Mouse (Mus musculus): Measurements from ENCODE around the gene Ecsit.

Ecsit gene

GRCm38 (mm10) chr9:22050351-22050889 is 34.8 kb downstream of the Ecsit start:
- peak; percentile 88 to 93 for DNase-seq

- DNase-seq = peak; percentile 87 to 91
Measured at GRCm38 (mm10) chr9:22049721-22050270, 35.4 kb downstream of the Ecsit start.

GRCm38 (mm10) chr9:22049315-22049714 is 35.9 kb downstream of the Ecsit start:
- DNase-seq = peak; percentile 70 to 74

- DNase-seq = peak; percentile 49 to 53
Measured at GRCm38 (mm10) chr9:22047329-22047728, 37.9 kb downstream of the Ecsit start.

GRCm38 (mm10) chr9:22041832-22042231 is 43.4 kb downstream of the Ecsit start:
- no peak for DNase-seq

- no peak for DNase-seq
Measured at GRCm38 (mm10) chr9:22037826-22038225, 47.4 kb downstream of the Ecsit start.

- peak; percentile 69 to 80 for DNase-seq
Measured at GRCm38 (mm10) chr9:22035300-22036044, 49.8 kb downstream of the Ecsit start.

GRCm38 (mm10) chr9:22030386-22030785 is 54.9 kb downstream of the Ecsit start:
- DNase-seq = no peak

- DNase-seq = peak in 1 of 2 experiments; percentile 29
Measured at GRCm38 (mm10) chr9:22028467-22028866, 56.8 kb downstream of the Ecsit start.

GRCm38 (mm10) chr9:22024592-22024991 is 60.6 kb downstream of the Ecsit start:
- peak in 1 of 2 experiments; percentile 53 for DNase-seq
